Mouse (Mus musculus): ENCODE measurements at regions not wholly inside any gene's neighbourhood (a gene's known extent, or its start where the extent isn't known, plus 50 kb on each side); places are given as distances from the start of the nearest gene placed in this dataset.
A peak's percentile ranks its signal among the peaks of the same experiment; 100 is the strongest.

GRCm38 (mm10) chr13:43724161-43724560 is 60.4 kb upstream of the Cd83 start:
- no peak for DNase-seq

- peak; percentile 79 for DNase-seq
These were observed 58.9 kb upstream of the Cd83 start for GRCm38 (mm10) chr13:43725698-43726097.

- peak; percentile 30 for DNase-seq
These were observed 57.7 kb upstream of the Cd83 start for GRCm38 (mm10) chr13:43726895-43727341.

- no peak for DNase-seq
These were observed 55.0 kb upstream of the Cd83 start for GRCm38 (mm10) chr13:43729617-43730016.

- DNase-seq: no peak
These were observed 51.5 kb upstream of the Cd83 start for GRCm38 (mm10) chr13:43733061-43733460.

GRCm38 (mm10) chr13:43734641-43735040 is 49.9 kb upstream of the Cd83 start:
- peak; percentile 34 for DNase-seq

All from lung, postnatal 36 days (tissue).